8 mouse cellular contexts compared by ENCODE assay signal in genomic region chr5:137287953-137288743, GRCm38 (mm10). TPM values are rescaled to one million over a fixed set of nuclear protein-coding genes. Genes with fewer than 3 reads are reported as not detected.
DNase-seq lines count a peak whose midpoint lies in the region; ATAC-seq and TF ChIP-seq lines count a peak whose summit lies in the region.

No protein-coding gene starts in this region.

- DNase-seq in kidney, postnatal 0 days (ENCODE audit: low spot score) = no peak
- DNase-seq in kidney, adult 8-10 months = no peak
- DNase-seq in layer of hippocampus, adult 18-20 months (ENCODE audit: low spot score in 2 of 2) = peak; percentile 49 to 61
- DNase-seq in midbrain, embryonic 11.5 days (ENCODE audit: low spot score, missing footprints) = peak; percentile 93
- DNase-seq in adipocyte (ENCODE audit: low spot score) = no peak

- H3K4me3 ChIP-seq in kidney, postnatal 0 days (replicated peaks; ENCODE audit: low read depth, low read length) = peak overlapping the region; percentile 37
- H3K4me3 ChIP-seq in brown adipose tissue, adult 24 weeks (ENCODE audit: insufficient read depth, low read depth, low read length) = peak overlapping the region; percentile 51
- H3K4me3 ChIP-seq in forebrain, embryonic 13.5 days = peak overlapping the region; percentile 49
- peak overlapping the region; percentile 42 for H3K4me3 ChIP-seq in midbrain, embryonic 11.5 days (ENCODE audit: low read depth, low read length)
- peak overlapping the region; percentile 36 for H3K4me3 ChIP-seq in stomach, embryonic 14.5 days (ENCODE audit: low read depth, low read length)

- no peaks in the 10 kb centered on the region for H3K36me3 ChIP-seq in kidney, postnatal 0 days (ENCODE audit: insufficient read depth, low read length)
- no peaks in the 10 kb centered on the region for H3K36me3 ChIP-seq in forebrain, embryonic 13.5 days (ENCODE audit: poor library complexity, severe bottlenecking)
- H3K36me3 ChIP-seq in midbrain, embryonic 11.5 days (ENCODE audit: control insufficient read depth, insufficient read depth, low read length) = no peaks in the 10 kb centered on the region
- H3K36me3 ChIP-seq in stomach, embryonic 14.5 days (ENCODE audit: control insufficient read depth, insufficient read depth, low read length) = no peaks in the 10 kb centered on the region

- peaks cover 23% of the 10 kb centered on the region for H3K4me1 ChIP-seq in kidney, postnatal 0 days (replicated peaks; ENCODE audit: insufficient read depth, low read length)
- no peaks in the 10 kb centered on the region; the same call in 1 of the 2 replicates for H3K4me1 ChIP-seq in brown adipose tissue, adult 24 weeks (ENCODE audit: control insufficient read depth, insufficient read depth, insufficient read length, low read length)
- peaks cover 30% of the 10 kb centered on the region for H3K4me1 ChIP-seq in forebrain, embryonic 13.5 days
- peaks cover 22% of the 10 kb centered on the region for H3K4me1 ChIP-seq in midbrain, embryonic 11.5 days (ENCODE audit: control insufficient read depth, insufficient read depth, low read length)
- peaks cover 24% of the 10 kb centered on the region; the same call in 1 of the 2 replicates for H3K4me1 ChIP-seq in stomach, embryonic 14.5 days (ENCODE audit: control insufficient read depth, insufficient read depth, low read length)

- WGBS in kidney, postnatal 0 days = under 1% methylated on average over 48 of the region's 65 CpGs
- under 1% methylated on average over 41 of the region's 65 CpGs for WGBS in forebrain, embryonic 13.5 days
- under 1% methylated on average over 54 of the region's 65 CpGs for WGBS in midbrain, embryonic 11.5 days
- under 1% methylated on average over 49 of the region's 65 CpGs for WGBS in stomach, embryonic 14.5 days

- no peak overlapping the region for H3K27ac ChIP-seq in kidney, postnatal 0 days
- H3K27ac ChIP-seq in brown adipose tissue, adult 24 weeks (replicated peaks; ENCODE audit: low read depth, low read length) = no peak overlapping the region
- no peak overlapping the region; the same call in 1 of the 2 replicates for H3K27ac ChIP-seq in forebrain, embryonic 13.5 days
- H3K27ac ChIP-seq in midbrain, embryonic 11.5 days (ENCODE audit: low read depth, low read length) = no peak overlapping the region; the same call in 1 of the 2 replicates
- no peak overlapping the region for H3K27ac ChIP-seq in stomach, embryonic 14.5 days (ENCODE audit: low read length)

- peak overlapping the region; percentile 50; the same call in 1 of the 2 replicates for H3K9ac ChIP-seq in kidney, postnatal 0 days (ENCODE audit: low read depth, low read length)
- peak overlapping the region; percentile 66 for H3K9ac ChIP-seq in forebrain, embryonic 13.5 days
- H3K9ac ChIP-seq in midbrain, embryonic 11.5 days (ENCODE audit: low read length) = peak overlapping the region; percentile 55
- peak overlapping the region; percentile 36; the same call in 1 of the 2 replicates for H3K9ac ChIP-seq in stomach, embryonic 14.5 days (replicated peaks; ENCODE audit: low read depth, low read length)

- H3K9me3 ChIP-seq in kidney, postnatal 0 days (replicated peaks; ENCODE audit: low read length) = no peaks in the 10 kb centered on the region
- no peaks in the 10 kb centered on the region for H3K9me3 ChIP-seq in forebrain, embryonic 13.5 days (replicated peaks)
- H3K9me3 ChIP-seq in midbrain, embryonic 11.5 days (ENCODE audit: control insufficient read depth, low read length) = no peaks in the 10 kb centered on the region
- H3K9me3 ChIP-seq in stomach, embryonic 14.5 days (ENCODE audit: control insufficient read depth, low read depth, low read length) = no peaks in the 10 kb centered on the region

- peaks cover 25% of the 10 kb centered on the region; the same call in 1 of the 2 replicates for H3K27me3 ChIP-seq in kidney, postnatal 0 days (ENCODE audit: insufficient read depth, low read length)
- H3K27me3 ChIP-seq in forebrain, embryonic 13.5 days = peaks cover 56% of the 10 kb centered on the region
- H3K27me3 ChIP-seq in midbrain, embryonic 11.5 days (ENCODE audit: control insufficient read depth, insufficient read depth, low read length) = peaks cover 31% of the 10 kb centered on the region
- peaks cover 16% of the 10 kb centered on the region; the same call in 1 of the 2 replicates for H3K27me3 ChIP-seq in stomach, embryonic 14.5 days (ENCODE audit: control insufficient read depth, insufficient read depth, low read length)

- TF ChIP-seq CTCF in kidney, postnatal 0 days (IDR thresholded peaks at IDR 0.05; ENCODE audit: low read depth) = no peak

- no peak for ATAC-seq in kidney, postnatal 0 days (replicated peaks; ENCODE audit: low FRiP score, low read depth)
- ATAC-seq in forebrain, embryonic 13.5 days = peak; percentile 19; the same call in 1 of the 2 replicates
- peak; percentile 38 for ATAC-seq in midbrain, embryonic 11.5 days (ENCODE audit: low FRiP score)
- ATAC-seq in stomach, embryonic 14.5 days (ENCODE audit: insufficient number of reproducible peaks, insufficient read depth, low FRiP score, low read depth) = no peak

- H3K4me2 ChIP-seq in kidney, postnatal 0 days (ENCODE audit: low read length) = peak overlapping the region; percentile 84
- peak overlapping the region; percentile 94 for H3K4me2 ChIP-seq in forebrain, embryonic 13.5 days
- H3K4me2 ChIP-seq in midbrain, embryonic 11.5 days = peak overlapping the region; percentile 95
- H3K4me2 ChIP-seq in stomach, embryonic 14.5 days (replicated peaks; ENCODE audit: low read depth, low read length) = peak overlapping the region; percentile 87

RNA-seq across cellular contexts. Expression of gene Ache, which starts 0.8 kb away (rescaled TPM):
- polyA plus RNA-seq in kidney, postnatal 0 days (2015; fragmentation: Nextera tagmentation; extraction: Ambion mirVana) = 6.5 and 7.4 TPM in 2 replicates
- polyA plus RNA-seq in brown adipose tissue, adult 24 weeks (2012; ENCODE audit: insufficient read depth, insufficient read length, missing spikeins) = 0.75 TPM in 1 of 2 replicates, not detected in the other
- 2.7 and 4.1 TPM in 2 replicates for polyA plus RNA-seq in forebrain, embryonic 13.5 days (2015; fragmentation: Nextera tagmentation; extraction: Ambion mirVana)
- total RNA-seq in layer of hippocampus, adult 18-20 months (2021) = 10 to 100 TPM; 55.3 to 56.2 TPM
- 3.6 and 4.0 TPM in 2 replicates for polyA plus RNA-seq in midbrain, embryonic 11.5 days (2014; fragmentation: Nextera tagmentation; extraction: Ambion mirVana)
- 11.9 and 12.1 TPM in 2 replicates for polyA plus RNA-seq in stomach, embryonic 14.5 days (2014; fragmentation: Nextera tagmentation; extraction: Ambion mirVana)

RNA-seq across cellular contexts. Expression of gene Ufsp1, which starts 6.3 kb away (rescaled TPM):
- polyA plus RNA-seq in kidney, postnatal 0 days (2015; fragmentation: Nextera tagmentation; extraction: Ambion mirVana) = 11.4 and 12.8 TPM in 2 replicates
- polyA plus RNA-seq in brown adipose tissue, adult 24 weeks (2012; ENCODE audit: insufficient read depth, insufficient read length, missing spikeins) = 7.4 and 11.4 TPM in 2 replicates
- polyA plus RNA-seq in forebrain, embryonic 13.5 days (2015; fragmentation: Nextera tagmentation; extraction: Ambion mirVana) = 7.1 and 7.2 TPM in 2 replicates
- total RNA-seq in layer of hippocampus, adult 18-20 months (2021) = 10 to 100 TPM; 10.9 to 11.7 TPM
- 7.5 and 7.9 TPM in 2 replicates for polyA plus RNA-seq in midbrain, embryonic 11.5 days (2014; fragmentation: Nextera tagmentation; extraction: Ambion mirVana)
- polyA plus RNA-seq in stomach, embryonic 14.5 days (2014; fragmentation: Nextera tagmentation; extraction: Ambion mirVana) = 8.1 and 8.5 TPM in 2 replicates

RNA-seq across cellular contexts. Expression of gene Srrt, which starts 19.3 kb away (rescaled TPM):
- 68.0 and 77.7 TPM in 2 replicates for polyA plus RNA-seq in kidney, postnatal 0 days (2015; fragmentation: Nextera tagmentation; extraction: Ambion mirVana)
- 31.0 and 45.4 TPM in 2 replicates for polyA plus RNA-seq in brown adipose tissue, adult 24 weeks (2012; ENCODE audit: insufficient read depth, insufficient read length, missing spikeins)
- 145 and 150 TPM in 2 replicates for polyA plus RNA-seq in forebrain, embryonic 13.5 days (2015; fragmentation: Nextera tagmentation; extraction: Ambion mirVana)
- total RNA-seq in layer of hippocampus, adult 18-20 months (2021) = 100 to 1,000 TPM; 202 to 234 TPM
- 151 and 154 TPM in 2 replicates for polyA plus RNA-seq in midbrain, embryonic 11.5 days (2014; fragmentation: Nextera tagmentation; extraction: Ambion mirVana)
- 111 and 120 TPM in 2 replicates for polyA plus RNA-seq in stomach, embryonic 14.5 days (2014; fragmentation: Nextera tagmentation; extraction: Ambion mirVana)

RNA-seq across cellular contexts. Expression of gene Trip6, which starts 26.1 kb away (rescaled TPM):
- polyA plus RNA-seq in kidney, postnatal 0 days (2015; fragmentation: Nextera tagmentation; extraction: Ambion mirVana) = 74.8 and 75.6 TPM in 2 replicates
- 13.1 and 20.6 TPM in 2 replicates for polyA plus RNA-seq in brown adipose tissue, adult 24 weeks (2012; ENCODE audit: insufficient read depth, insufficient read length, missing spikeins)
- 30.8 and 35.3 TPM in 2 replicates for polyA plus RNA-seq in forebrain, embryonic 13.5 days (2015; fragmentation: Nextera tagmentation; extraction: Ambion mirVana)
- total RNA-seq in layer of hippocampus, adult 18-20 months (2021) = 1 to 10 TPM; 5.4 to 6.2 TPM
- 28.0 and 34.1 TPM in 2 replicates for polyA plus RNA-seq in midbrain, embryonic 11.5 days (2014; fragmentation: Nextera tagmentation; extraction: Ambion mirVana)
- 75.3 and 76.2 TPM in 2 replicates for polyA plus RNA-seq in stomach, embryonic 14.5 days (2014; fragmentation: Nextera tagmentation; extraction: Ambion mirVana)

RNA-seq across cellular contexts. Expression of gene Slc12a9, which starts 45.2 kb away (rescaled TPM):
- polyA plus RNA-seq in kidney, postnatal 0 days (2015; fragmentation: Nextera tagmentation; extraction: Ambion mirVana) = 11.8 and 12.0 TPM in 2 replicates
- 2.5 and 5.2 TPM in 2 replicates for polyA plus RNA-seq in brown adipose tissue, adult 24 weeks (2012; ENCODE audit: insufficient read depth, insufficient read length, missing spikeins)
- 14.4 and 16.9 TPM in 2 replicates for polyA plus RNA-seq in forebrain, embryonic 13.5 days (2015; fragmentation: Nextera tagmentation; extraction: Ambion mirVana)
- total RNA-seq in layer of hippocampus, adult 18-20 months (2021) = 10 to 100 TPM; 21.6 to 23.7 TPM
- 5.8 TPM in 2 replicates for polyA plus RNA-seq in midbrain, embryonic 11.5 days (2014; fragmentation: Nextera tagmentation; extraction: Ambion mirVana)
- polyA plus RNA-seq in stomach, embryonic 14.5 days (2014; fragmentation: Nextera tagmentation; extraction: Ambion mirVana) = 8.0 and 10.1 TPM in 2 replicates

Comparison
In these comparisons a context has a peak if more than half of its experiments do, and no peak if none do; other contexts are left out.
1. ATAC-seq: peak in forebrain, embryonic 13.5 days (single experiment) and midbrain, embryonic 11.5 days (single experiment); none in kidney, postnatal 0 days (single experiment) and stomach, embryonic 14.5 days (single experiment).
2. DNase-seq: peak in layer of hippocampus, adult 18-20 months (2 of 2) and midbrain, embryonic 11.5 days (single experiment); none in kidney, postnatal 0 days (single experiment), kidney, adult 8-10 months (0 of 2) and adipocyte (single experiment).
3. Peak in every context shown above with its lines, with median percentiles within 50 percentile points of each other: H3K4me2 ChIP-seq, H3K4me3 ChIP-seq and H3K9ac ChIP-seq.